ENCODE assay signal across 16 mouse cellular contexts in genomic region chr10:28054764-28055163, GRCm38 (mm10). TPM values are rescaled to one million over a fixed set of nuclear protein-coding genes. Genes with fewer than 3 reads are reported as not detected.
DNase-seq lines count a peak whose midpoint lies in the region; ATAC-seq and TF ChIP-seq lines count a peak whose summit lies in the region.
"Had no signal": no experiment of that assay in that cellular context is flagged by ENCODE, and none has a peak within 500 bp of the region (broad histone marks: within the 10 kb centered on the region; RNA-seq: fewer than 3 reads in every experiment).

No protein-coding gene starts in this region.

- H3K4me3 ChIP-seq in forebrain, embryonic 14.5 days (ENCODE audit: low read depth, low read length): no peak overlapping the region
- H3K4me3 ChIP-seq in forebrain, embryonic 10.5 days: no peak overlapping the region
- no peak overlapping the region for H3K4me3 ChIP-seq in forebrain, embryonic 16.5 days (replicated peaks; ENCODE audit: low read length)
- H3K4me3 ChIP-seq: embryonic facial prominence, embryonic 10.5 days; embryonic facial prominence, embryonic 12.5 days had no signal

- DNase-seq in forebrain, embryonic 14.5 days (ENCODE audit: low spot score): peak; percentile 79
- no peak for DNase-seq in forebrain, embryonic 10.5 days (ENCODE audit: extremely low spot score, low spot score)
- DNase-seq in brain, embryonic 14.5 days (ENCODE audit: low read depth): peak; percentile 85
- no peak for DNase-seq in layer of hippocampus, adult 9-11 months
- no peak for DNase-seq in gastrocnemius, adult 8-10 months (ENCODE audit: low spot score in 2 of 2)
- DNase-seq: adrenal gland, adult 2 months; adrenal gland, postnatal 10 days; adrenal gland, postnatal 25 days; cerebellum, adult 11-12 months; cerebellum, adult 2 months; cerebellum, adult 9-10 months; cerebellum, postnatal 10 days; cerebellum, postnatal 25 days had no signal

- no peak for TF ChIP-seq POLR2A in brain, embryonic 14.5 days (IDR thresholded peaks at IDR 0.05; ENCODE audit: borderline replicate concordance, extremely low read depth, insufficient read depth, insufficient read length, poor library complexity, severe bottlenecking)

- no peaks in the 10 kb centered on the region for H3K27me3 ChIP-seq in forebrain, embryonic 14.5 days (replicated peaks; ENCODE audit: control insufficient read depth, insufficient read depth, low read length)
- H3K27me3 ChIP-seq in forebrain, embryonic 10.5 days (ENCODE audit: poor library complexity, severe bottlenecking): no peaks in the 10 kb centered on the region
- no peaks in the 10 kb centered on the region for H3K27me3 ChIP-seq in forebrain, embryonic 16.5 days (replicated peaks; ENCODE audit: control insufficient read depth, insufficient read depth, low read length)
- H3K27me3 ChIP-seq: embryonic facial prominence, embryonic 12.5 days had no signal

- no peak overlapping the region for H3K27ac ChIP-seq in forebrain, embryonic 14.5 days (ENCODE audit: low read depth, low read length)
- H3K27ac ChIP-seq in forebrain, embryonic 10.5 days: no peak overlapping the region
- no peak overlapping the region; the same call in 1 of the 2 replicates for H3K27ac ChIP-seq in forebrain, embryonic 16.5 days (ENCODE audit: low read length)
- H3K27ac ChIP-seq: embryonic facial prominence, embryonic 10.5 days; embryonic facial prominence, embryonic 12.5 days had no signal

- WGBS in forebrain, embryonic 14.5 days: 62% methylated on average over 4 of the region's 4 CpGs
- WGBS in forebrain, embryonic 10.5 days: 86% methylated on average over 4 of the region's 4 CpGs
- 51% methylated on average over 4 of the region's 4 CpGs for WGBS in forebrain, embryonic 16.5 days

- no peaks in the 10 kb centered on the region for H3K36me3 ChIP-seq in forebrain, embryonic 14.5 days (ENCODE audit: control insufficient read depth, insufficient read depth, low read length)
- no peaks in the 10 kb centered on the region for H3K36me3 ChIP-seq in forebrain, embryonic 10.5 days (replicated peaks)
- no peaks in the 10 kb centered on the region for H3K36me3 ChIP-seq in forebrain, embryonic 16.5 days (ENCODE audit: control insufficient read depth, insufficient read depth)
- H3K36me3 ChIP-seq: embryonic facial prominence, embryonic 10.5 days; embryonic facial prominence, embryonic 12.5 days had no signal

- H3K9ac ChIP-seq in forebrain, embryonic 14.5 days (ENCODE audit: low read length): no peak overlapping the region
- no peak overlapping the region for H3K9ac ChIP-seq in forebrain, embryonic 16.5 days (replicated peaks; ENCODE audit: low read depth, low read length)
- H3K9ac ChIP-seq: embryonic facial prominence, embryonic 12.5 days had no signal

- no peak for TF ChIP-seq CTCF in brain, embryonic 14.5 days (IDR thresholded peaks at IDR 0.05; ENCODE audit: borderline replicate concordance, extremely low read depth, insufficient read depth, insufficient read length)

- peak; percentile 78 for ATAC-seq in forebrain, embryonic 14.5 days
- peak; percentile 71 for ATAC-seq in forebrain, embryonic 16.5 days

- no peak overlapping the region for H3K4me2 ChIP-seq in forebrain, embryonic 14.5 days (ENCODE audit: low read length)
- H3K4me2 ChIP-seq in forebrain, embryonic 16.5 days (ENCODE audit: low read length): no peak overlapping the region
- H3K4me2 ChIP-seq: embryonic facial prominence, embryonic 12.5 days had no signal

- H3K9me3 ChIP-seq in forebrain, embryonic 14.5 days (replicated peaks; ENCODE audit: control insufficient read depth, low read length): no peaks in the 10 kb centered on the region
- no peaks in the 10 kb centered on the region for H3K9me3 ChIP-seq in forebrain, embryonic 10.5 days
- no peaks in the 10 kb centered on the region for H3K9me3 ChIP-seq in forebrain, embryonic 16.5 days (ENCODE audit: control insufficient read depth, low read length)
- H3K9me3 ChIP-seq: embryonic facial prominence, embryonic 10.5 days; embryonic facial prominence, embryonic 12.5 days had no signal

- H3K4me1 ChIP-seq in forebrain, embryonic 14.5 days (ENCODE audit: control insufficient read depth, insufficient read depth, low read length): no peaks in the 10 kb centered on the region
- no peaks in the 10 kb centered on the region for H3K4me1 ChIP-seq in forebrain, embryonic 10.5 days
- 0 out of 2 replicates have a peak, but pooled peaks cover 2% of the 10 kb centered on the region for H3K4me1 ChIP-seq in forebrain, embryonic 16.5 days (replicated peaks; ENCODE audit: control insufficient read depth, insufficient read depth, low read length)
- H3K4me1 ChIP-seq: embryonic facial prominence, embryonic 10.5 days; embryonic facial prominence, embryonic 12.5 days had no signal

RNA-seq across cellular contexts. Expression of gene Ptprk, which starts 19.9 kb away (rescaled TPM):
- polyA plus RNA-seq in forebrain, embryonic 14.5 days (2014; fragmentation: Nextera tagmentation; extraction: Ambion mirVana): 14.7 and 20.3 TPM in 2 replicates
- 37.3 and 38.1 TPM in 2 replicates for polyA plus RNA-seq in forebrain, embryonic 10.5 days (2016; fragmentation: Nextera tagmentation; extraction: Ambion mirVana)
- polyA plus RNA-seq in brain, embryonic 14.5 days (2012; rRNA removed): 19.3 and 30.8 TPM in 2 replicates
- polyA plus RNA-seq in forebrain, embryonic 16.5 days (2015; fragmentation: Nextera tagmentation; extraction: Ambion mirVana): 42.0 and 43.7 TPM in 2 replicates
- total RNA-seq in gastrocnemius, adult 8-10 months (2022): 1 to 10 TPM; 2.3 to 2.7 (median 2.5) TPM

Comparison
In these comparisons a context has a peak if more than half of its experiments do, and no peak if none do; other contexts are left out.
1. DNase-seq: peak in forebrain, embryonic 14.5 days (single experiment) and brain, embryonic 14.5 days (single experiment); none in forebrain, embryonic 10.5 days (single experiment), layer of hippocampus, adult 9-11 months (single experiment) and gastrocnemius, adult 8-10 months (0 of 2).